Mouse (Mus musculus) heart, embryonic 16.5 days (tissue): ENCODE measurements around the gene Mphosph9. TPM values are rescaled to one million over a fixed set of nuclear protein-coding genes. Genes with fewer than 3 reads are reported as not detected.

Experiments used
- ATAC-seq: fragments of 200-750 bp; cut with Nextera tagmentation; replicated peaks from 2 replicates; pipeline ENCODE4 v1.8.0; 2017; ENCODE audit warnings: moderate number of reproducible peaks; ENCODE audit not compliant: insufficient read depth, low FRiP score; ENCODE audit errors: extremely low read depth
- H3K27ac ChIP-seq: fragments of 300-500 bp; sonication (generic); 2 replicates; pipeline ENCODE4 v1.5.1; 2014; ENCODE audit warnings: mild to moderate bottlenecking, low read length, control low read depth, moderate library complexity
- H3K27me3 ChIP-seq: fragments of 300-500 bp; sonication (generic); 2 replicates; pipeline ENCODE4 v1.6.1; 2014; ENCODE audit warnings: low read length, mixed read lengths; ENCODE audit not compliant: control insufficient read depth, insufficient read depth
- H3K36me3 ChIP-seq: fragments of 300-500 bp; sonication (generic); 2 replicates; pipeline ENCODE4 v1.6.1; 2014; ENCODE audit not compliant: control insufficient read depth, insufficient read depth
- H3K4me1 ChIP-seq: fragments of 300-500 bp; sonication (generic); 2 replicates; pipeline ENCODE4 v1.6.1; 2014; ENCODE audit warnings: low read length, mixed read lengths; ENCODE audit not compliant: control insufficient read depth, insufficient read depth
- H3K4me2 ChIP-seq: fragments of 300-500 bp; sonication (generic); 2 replicates; pipeline ENCODE4 v1.6.1; 2014; ENCODE audit warnings: low read depth, mild to moderate bottlenecking, control low read depth, low read length
- H3K4me3 ChIP-seq: fragments of 300-500 bp; sonication (generic); 2 replicates; pipeline ENCODE4 v1.5.1; 2014; ENCODE audit warnings: mild to moderate bottlenecking, control low read depth, low read length
- H3K9ac ChIP-seq: fragments of 300-500 bp; sonication (generic); 2 replicates; pipeline ENCODE4 v1.6.1; 2014; ENCODE audit warnings: low read length, control low read depth
- H3K9me3 ChIP-seq: fragments of 300-500 bp; sonication (generic); replicated peaks from 2 replicates; pipeline ENCODE4 v1.6.1; 2016; ENCODE audit warnings: low read length; ENCODE audit not compliant: control insufficient read depth
- WGBS: fragments of 180-500 bp; shearing (Covaris S2); extraction: QIAGEN DNeasy Blood & Tissue Kit; methylation state at CpG from one replicate; pipeline ENCODE4 v1.1.7; 2014; 5-methylcytosine and 5-hydroxymethylcytosine counted together
- polyA plus RNA-seq: library from polyadenylated mRNA; unstranded; fragments of >200 nt; fragmentation: Nextera tagmentation; extraction: Ambion mirVana; gene quantifications from 2 replicates; pipeline ENCODE4 v1.2.1, GENCODE M21; 2015

Mphosph9 gene
- polyA plus RNA-seq, 1 experiment from 2014 or later: 8.7 TPM

- H3K27me3 ChIP-seq: no peaks in the 10 kb centered on the region
- 91% methylated on average over 4 of the region's 4 CpGs for WGBS
- H3K9ac ChIP-seq: no peak overlapping the region
- no peak overlapping the region for H3K4me3 ChIP-seq
- H3K4me2 ChIP-seq: no peak overlapping the region
- H3K36me3 ChIP-seq: peaks cover 25% of the 10 kb centered on the region
- H3K9me3 ChIP-seq: no peaks in the 10 kb centered on the region
- H3K4me1 ChIP-seq: peaks cover 3% of the 10 kb centered on the region; the same call in 1 of the 2 replicates
- no peak for ATAC-seq
- no peak overlapping the region for H3K27ac ChIP-seq
These were observed 31.3 kb downstream of the Mphosph9 start for GRCm38 (mm10) chr5:124296475-124296874.

- peak overlapping the region; percentile 25; the same call in 1 of the 2 replicates for H3K27ac ChIP-seq
- no peak overlapping the region for H3K9ac ChIP-seq
- H3K36me3 ChIP-seq: peaks cover 39% of the 10 kb centered on the region
- H3K4me3 ChIP-seq: no peak overlapping the region
- no peaks in the 10 kb centered on the region for H3K27me3 ChIP-seq
- H3K4me2 ChIP-seq: no peak overlapping the region
- H3K4me1 ChIP-seq: no peaks in the 10 kb centered on the region
- WGBS: 82% methylated on average over 5 of the region's 5 CpGs
- ATAC-seq: no peak
- no peaks in the 10 kb centered on the region for H3K9me3 ChIP-seq
These were observed 33.8 kb downstream of the Mphosph9 start for GRCm38 (mm10) chr5:124293967-124294366.

GRCm38 (mm10) chr5:124290216-124290615, 37.6 kb downstream of the Mphosph9 start:
- H3K4me2 ChIP-seq: no peak overlapping the region
- no peaks in the 10 kb centered on the region for H3K4me1 ChIP-seq
- peaks cover 6% of the 10 kb centered on the region for H3K9me3 ChIP-seq
- H3K36me3 ChIP-seq: peaks cover 47% of the 10 kb centered on the region
- no peak overlapping the region for H3K27ac ChIP-seq
- H3K9ac ChIP-seq: no peak overlapping the region
- WGBS: 75% methylated on average over 4 of the region's 4 CpGs
- no peak for ATAC-seq
- H3K27me3 ChIP-seq: no peaks in the 10 kb centered on the region
- H3K4me3 ChIP-seq: no peak overlapping the region

GRCm38 (mm10) chr5:124287616-124288247, 40.0 kb downstream of the Mphosph9 start:
- H3K27me3 ChIP-seq: no peaks in the 10 kb centered on the region
- H3K9ac ChIP-seq: no peak overlapping the region
- peaks cover 6% of the 10 kb centered on the region for H3K9me3 ChIP-seq
- H3K27ac ChIP-seq: no peak overlapping the region
- 95% methylated on average over 6 of the region's 6 CpGs for WGBS
- no peak overlapping the region for H3K4me2 ChIP-seq
- no peak overlapping the region for H3K4me3 ChIP-seq
- no peaks in the 10 kb centered on the region for H3K4me1 ChIP-seq
- no peak for ATAC-seq
- peaks cover 50% of the 10 kb centered on the region for H3K36me3 ChIP-seq

- no peaks in the 10 kb centered on the region for H3K4me1 ChIP-seq
- H3K27me3 ChIP-seq: no peaks in the 10 kb centered on the region
- H3K4me3 ChIP-seq: no peak overlapping the region
- H3K9me3 ChIP-seq: peaks cover 6% of the 10 kb centered on the region
- no peak overlapping the region for H3K27ac ChIP-seq
- H3K4me2 ChIP-seq: no peak overlapping the region
- no peak overlapping the region for H3K9ac ChIP-seq
- peaks cover 34% of the 10 kb centered on the region for H3K36me3 ChIP-seq
- no peak for ATAC-seq
- 61% methylated on average over 3 of the region's 3 CpGs for WGBS
These were observed 43.4 kb downstream of the Mphosph9 start for GRCm38 (mm10) chr5:124284330-124284729.

- Histone ChIP-seq H3K36me3 (peaks cover 34% of the 10 kb centered on the region), H3K4me2 (no peak overlapping the region)
These were observed 44.9 kb downstream of the Mphosph9 start for GRCm38 (mm10) chr5:124282854-124283253.

GRCm38 (mm10) chr5:124270226-124270625, 57.5 kb downstream of the Mphosph9 start:
- 91% methylated on average over 5 of the region's 5 CpGs for WGBS
- H3K27me3 ChIP-seq: no peaks in the 10 kb centered on the region
- H3K4me2 ChIP-seq: no peak overlapping the region
- H3K9ac ChIP-seq: no peak overlapping the region
- no peak overlapping the region for H3K4me3 ChIP-seq
- H3K36me3 ChIP-seq: peaks cover 11% of the 10 kb centered on the region; the same call in 1 of the 2 replicates
- no peaks in the 10 kb centered on the region for H3K9me3 ChIP-seq
- H3K27ac ChIP-seq: no peak overlapping the region
- ATAC-seq: no peak
- peaks cover 5% of the 10 kb centered on the region for H3K4me1 ChIP-seq

More at GRCm38 (mm10) chr5:124282854-124283253, 44.9 kb downstream of the Mphosph9 start:
- Histone ChIP-seq H3K27me3 (no peaks in the 10 kb centered on the region), H3K9me3 (peaks cover 2% of the 10 kb centered on the region), H3K4me1 (no peaks in the 10 kb centered on the region), H3K4me3 (no peak overlapping the region), H3K27ac (no peak overlapping the region), H3K9ac (no peak overlapping the region)
- ATAC-seq: no peak
- WGBS: 76% methylated on average over 2 of the region's 2 CpGs

- Histone ChIP-seq H3K4me2 (no peak overlapping the region), H3K27ac (no peak overlapping the region), H3K9me3 (no peaks in the 10 kb centered on the region), H3K9ac (no peak overlapping the region), H3K27me3 (no peaks in the 10 kb centered on the region), H3K4me3 (no peak overlapping the region), H3K36me3 (peaks cover 11% of the 10 kb centered on the region; the same call in 1 of the 2 replicates), H3K4me1 (peaks cover 5% of the 10 kb centered on the region)
- WGBS: 66% methylated on average over 11 of the region's 11 CpGs
- ATAC-seq: no peak
These were observed 58.1 kb downstream of the Mphosph9 start for GRCm38 (mm10) chr5:124269661-124270060.

- Histone ChIP-seq H3K4me3 (no peak overlapping the region), H3K27ac (no peak overlapping the region), H3K4me1 (peaks cover 5% of the 10 kb centered on the region), H3K9me3 (no peaks in the 10 kb centered on the region), H3K4me2 (no peak overlapping the region), H3K36me3 (peaks cover 14% of the 10 kb centered on the region; the same call in 1 of the 2 replicates), H3K9ac (no peak overlapping the region), H3K27me3 (no peaks in the 10 kb centered on the region)
- no peak for ATAC-seq
- WGBS: 41% methylated on average over 6 of the region's 6 CpGs
These were observed 60.1 kb downstream of the Mphosph9 start for GRCm38 (mm10) chr5:124267652-124268051.
